ENCODE assay signal across 9 mouse cellular contexts in genomic region chr14:124669739-124670138, GRCm38 (mm10). TPM values are rescaled to one million over a fixed set of nuclear protein-coding genes. Genes with fewer than 3 reads are reported as not detected.
DNase-seq lines count a peak whose midpoint lies in the region; ATAC-seq and TF ChIP-seq lines count a peak whose summit lies in the region.
"Had no signal": no experiment of that assay in that cellular context is flagged by ENCODE, and none has a peak within 500 bp of the region (broad histone marks: within the 10 kb centered on the region; RNA-seq: fewer than 3 reads in every experiment).

No protein-coding gene starts in this region.

- no peaks in the 10 kb centered on the region for H3K4me1 ChIP-seq in kidney, adult 2 months (ENCODE audit: control insufficient read depth, insufficient read depth, low read length)
- H3K4me1 ChIP-seq in cerebellum, adult 2 months (ENCODE audit: control insufficient read depth, insufficient read depth, low read length) = peaks cover 2% of the 10 kb centered on the region; the same call in 1 of the 2 replicates
- no peaks in the 10 kb centered on the region; the same call in 1 of the 2 replicates for H3K4me1 ChIP-seq in limb, embryonic 11.5 days (ENCODE audit: control insufficient read depth, insufficient read depth, low read length)

- H3K36me3 ChIP-seq in kidney, adult 2 months (ENCODE audit: control insufficient read depth, insufficient read depth, low read length) = no peaks in the 10 kb centered on the region
- no peaks in the 10 kb centered on the region for H3K36me3 ChIP-seq in limb, embryonic 11.5 days (ENCODE audit: control insufficient read depth, insufficient read depth, low read length)

- WGBS in kidney, adult 2 months = 22% methylated on average over 7 of the region's 7 CpGs
- 7% methylated on average over 7 of the region's 7 CpGs for WGBS in cerebellum, adult 2 months
- 22% methylated on average over 7 of the region's 7 CpGs for WGBS in limb, embryonic 11.5 days

- DNase-seq in kidney, adult 2 months = peak; percentile 6
- DNase-seq in kidney, adult 18-20 months = no peak
- peak; percentile 44 to 45 for DNase-seq in cerebellum, adult 2 months
- DNase-seq in forelimb bud, embryonic 11.5 days (ENCODE audit: low read depth, low spot score) = peak; percentile 93
- peak; percentile 92 for DNase-seq in limb, embryonic 11.5 days (ENCODE audit: low spot score)
- peak; percentile 67 for DNase-seq in right cerebral cortex, postnatal 4 days
- DNase-seq in gastrocnemius, adult 18-20 months (ENCODE audit: low spot score) = no peak
- DNase-seq in urinary bladder, postnatal 14 days (ENCODE audit: low spot score) = no peak

- H3K4me2 ChIP-seq in limb, embryonic 11.5 days (ENCODE audit: low read depth, severe bottlenecking) = no peak overlapping the region

- no peak overlapping the region for H3K27ac ChIP-seq in kidney, adult 2 months (ENCODE audit: insufficient read depth, low read depth, low read length)
- H3K27ac ChIP-seq in cerebellum, adult 2 months (ENCODE audit: insufficient read depth, low read length) = no peak overlapping the region
- no peak overlapping the region for H3K27ac ChIP-seq in limb, embryonic 11.5 days (replicated peaks; ENCODE audit: low read depth, low read length)
- H3K27ac ChIP-seq: macrophage had no signal

- ATAC-seq in limb, embryonic 11.5 days (ENCODE audit: insufficient number of reproducible peaks, low FRiP score, low TSS enrichment, low read depth) = peak; percentile 94

- H3K9ac ChIP-seq in limb, embryonic 11.5 days (ENCODE audit: low read length) = no peak overlapping the region

- no peak for TF ChIP-seq CTCF in kidney, adult 2 months (conservative IDR thresholded peaks at IDR 0.05; ENCODE audit: insufficient read depth, insufficient read length, low read depth, low read length)
- no peak for TF ChIP-seq CTCF in cerebellum, adult 2 months (IDR thresholded peaks at IDR 0.05; ENCODE audit: borderline replicate concordance, insufficient read depth, low read depth, low read length)

- H3K9me3 ChIP-seq in limb, embryonic 11.5 days (ENCODE audit: control insufficient read depth, low read length) = no peaks in the 10 kb centered on the region

- no peak overlapping the region for H3K4me3 ChIP-seq in kidney, adult 2 months (ENCODE audit: insufficient read depth, low read depth, low read length)
- H3K4me3 ChIP-seq in cerebellum, adult 2 months (replicated peaks; ENCODE audit: insufficient read depth, low read depth, low read length) = peak overlapping the region; percentile 0
- H3K4me3 ChIP-seq in limb, embryonic 11.5 days (ENCODE audit: low read depth, low read length) = no peak overlapping the region

- no peaks in the 10 kb centered on the region for H3K27me3 ChIP-seq in kidney, adult 2 months (replicated peaks; ENCODE audit: control insufficient read depth, insufficient read depth, low read length)
- H3K27me3 ChIP-seq in cerebellum, adult 2 months (ENCODE audit: control insufficient read depth, insufficient read depth, low read length) = no peaks in the 10 kb centered on the region
- H3K27me3 ChIP-seq in limb, embryonic 11.5 days (ENCODE audit: control insufficient read depth, insufficient read depth, low read length) = no peaks in the 10 kb centered on the region

- TF ChIP-seq POLR2A in kidney, adult 2 months (IDR thresholded peaks at IDR 0.05; ENCODE audit: low read depth, low read length) = no peak
- no peak for TF ChIP-seq POLR2A in cerebellum, adult 2 months (IDR thresholded peaks at IDR 0.05; ENCODE audit: borderline replicate concordance, insufficient read depth, low read length)

RNA-seq across cellular contexts. Expression of gene Fgf14, which starts 7.2 kb away (rescaled TPM):
- 0.04 and 0.08 TPM in 2 replicates for polyA plus RNA-seq in kidney, adult 2 months (2012; rRNA removed)
- 32.5 and 41.1 TPM in 2 replicates for polyA plus RNA-seq in cerebellum, adult 2 months (2012; rRNA removed)
- polyA plus RNA-seq in limb, embryonic 11.5 days (2014; fragmentation: Nextera tagmentation; extraction: Ambion mirVana) = 0.18 TPM in 1 of 2 replicates, not detected in the other
- total RNA-seq in gastrocnemius, adult 18-20 months (2021) = not detected
- polyA plus RNA-seq: macrophage had no signal

Comparison
In these comparisons a context has a peak if more than half of its experiments do, and no peak if none do; other contexts are left out.
1. DNase-seq: peak in kidney, adult 2 months (single experiment), cerebellum, adult 2 months (2 of 2), forelimb bud, embryonic 11.5 days (single experiment), limb, embryonic 11.5 days (single experiment) and right cerebral cortex, postnatal 4 days (single experiment); none in kidney, adult 18-20 months (single experiment), gastrocnemius, adult 18-20 months (single experiment) and urinary bladder, postnatal 14 days (single experiment).
2. RNA of gene Fgf14, which starts 7.2 kb away (polyA plus RNA-seq): 32.5 to 41.1 TPM in cerebellum, adult 2 months; 0.04 to 0.08 TPM in kidney, adult 2 months and 0.18 TPM in limb, embryonic 11.5 days; every median in the first group is over 10 times any median in the second.